Mouse (Mus musculus): ENCODE measurements at regions not wholly inside any gene's neighbourhood (a gene's known extent, or its start where the extent isn't known, plus 50 kb on each side); places are given as distances from the start of the nearest gene placed in this dataset.

DNA sequence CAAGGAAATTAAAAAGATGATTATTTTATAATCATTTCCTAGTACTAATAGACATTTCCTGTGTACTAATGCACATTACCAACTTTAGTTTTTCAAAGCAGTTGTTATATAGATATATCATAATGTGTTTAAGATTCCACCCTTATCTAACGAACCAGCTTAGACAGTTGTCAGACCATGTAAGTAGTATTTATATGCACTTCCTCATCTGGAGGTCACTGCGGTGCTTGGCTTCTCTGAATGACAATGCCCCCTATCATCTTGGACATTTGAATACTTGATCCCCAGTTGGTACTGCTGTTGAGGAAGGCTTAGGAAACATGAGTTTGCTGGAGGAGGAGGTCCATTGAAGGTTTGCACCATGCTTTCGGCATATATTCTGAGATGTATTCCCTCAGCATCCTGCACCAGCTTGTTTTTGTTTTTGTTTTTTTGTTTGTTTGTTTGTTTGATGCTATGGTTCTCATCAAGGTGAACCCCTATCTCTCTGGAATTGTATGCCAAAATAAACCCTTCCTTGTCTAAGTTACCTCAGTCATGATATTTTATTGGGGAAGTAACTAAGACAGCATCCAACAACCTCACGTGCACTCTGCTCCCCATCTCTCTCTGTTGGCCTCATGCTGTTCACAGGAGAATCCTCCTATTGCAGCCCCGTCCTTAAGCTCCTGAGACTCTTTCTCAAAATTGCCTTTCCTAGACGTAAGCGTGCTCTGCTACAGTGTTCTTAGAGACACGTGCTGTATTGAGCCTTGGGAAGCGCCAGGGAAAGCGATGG is 228.4 kb upstream of the Mmadhc start:
- no peak for TF ChIP-seq POLR2A (IDR thresholded peaks at IDR 0.05; ENCODE audit: borderline replicate concordance, extremely low read depth, insufficient read depth, insufficient read length, poor library complexity, severe bottlenecking)
- TF ChIP-seq CTCF (IDR thresholded peaks at IDR 0.05; ENCODE audit: borderline replicate concordance, extremely low read depth, insufficient read depth, insufficient read length) = no peak
- no peak for DNase-seq (ENCODE audit: low read depth)

DNA sequence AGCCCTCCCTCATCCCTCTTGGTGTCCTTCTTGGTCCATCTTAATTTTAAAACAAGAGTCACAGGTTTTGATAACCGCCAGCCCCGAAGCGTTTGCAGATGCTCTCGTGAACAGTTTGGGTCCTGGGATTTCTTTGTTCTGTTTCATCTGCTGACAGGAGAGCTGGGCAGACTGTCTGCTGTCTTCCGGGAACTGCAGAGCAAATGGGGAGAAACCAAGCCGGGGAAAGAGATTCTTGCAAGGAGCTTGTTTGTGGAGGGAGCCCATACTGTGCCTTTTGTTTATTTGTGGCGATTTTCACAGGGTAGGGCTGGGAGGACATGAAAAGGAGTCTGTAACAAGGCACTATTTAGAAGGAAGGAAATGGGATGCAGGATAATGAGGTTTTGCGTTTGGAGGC is 223.6 kb upstream of the Mmadhc start:
- peak; percentile 79 for DNase-seq (ENCODE audit: low read depth)
- no peak for TF ChIP-seq POLR2A (IDR thresholded peaks at IDR 0.05; ENCODE audit: borderline replicate concordance, extremely low read depth, insufficient read depth, insufficient read length, poor library complexity, severe bottlenecking)
- no peak for TF ChIP-seq CTCF (IDR thresholded peaks at IDR 0.05; ENCODE audit: borderline replicate concordance, extremely low read depth, insufficient read depth, insufficient read length)

DNA sequence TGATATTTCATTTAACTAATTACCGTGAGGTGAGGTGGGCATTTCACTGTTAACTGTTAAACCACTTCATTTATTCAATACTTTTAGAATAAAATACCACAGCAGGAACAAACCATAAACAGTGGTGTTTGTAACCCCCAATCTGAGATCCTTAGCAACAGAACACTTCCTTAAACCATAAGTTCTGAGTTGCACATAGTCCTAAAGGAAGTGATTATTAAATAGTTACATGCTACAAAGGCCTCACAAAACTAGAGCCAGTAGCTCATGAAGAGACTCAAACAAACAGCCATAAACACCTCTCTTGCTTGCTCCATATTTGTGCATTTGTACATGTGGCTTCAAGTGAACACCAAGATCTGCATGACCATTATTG is 222.5 kb upstream of the Mmadhc start:
- peak; percentile 15 for DNase-seq (ENCODE audit: low read depth)
- no peak for TF ChIP-seq POLR2A (IDR thresholded peaks at IDR 0.05; ENCODE audit: borderline replicate concordance, extremely low read depth, insufficient read depth, insufficient read length, poor library complexity, severe bottlenecking)
- no peak for TF ChIP-seq CTCF (IDR thresholded peaks at IDR 0.05; ENCODE audit: borderline replicate concordance, extremely low read depth, insufficient read depth, insufficient read length)

DNA sequence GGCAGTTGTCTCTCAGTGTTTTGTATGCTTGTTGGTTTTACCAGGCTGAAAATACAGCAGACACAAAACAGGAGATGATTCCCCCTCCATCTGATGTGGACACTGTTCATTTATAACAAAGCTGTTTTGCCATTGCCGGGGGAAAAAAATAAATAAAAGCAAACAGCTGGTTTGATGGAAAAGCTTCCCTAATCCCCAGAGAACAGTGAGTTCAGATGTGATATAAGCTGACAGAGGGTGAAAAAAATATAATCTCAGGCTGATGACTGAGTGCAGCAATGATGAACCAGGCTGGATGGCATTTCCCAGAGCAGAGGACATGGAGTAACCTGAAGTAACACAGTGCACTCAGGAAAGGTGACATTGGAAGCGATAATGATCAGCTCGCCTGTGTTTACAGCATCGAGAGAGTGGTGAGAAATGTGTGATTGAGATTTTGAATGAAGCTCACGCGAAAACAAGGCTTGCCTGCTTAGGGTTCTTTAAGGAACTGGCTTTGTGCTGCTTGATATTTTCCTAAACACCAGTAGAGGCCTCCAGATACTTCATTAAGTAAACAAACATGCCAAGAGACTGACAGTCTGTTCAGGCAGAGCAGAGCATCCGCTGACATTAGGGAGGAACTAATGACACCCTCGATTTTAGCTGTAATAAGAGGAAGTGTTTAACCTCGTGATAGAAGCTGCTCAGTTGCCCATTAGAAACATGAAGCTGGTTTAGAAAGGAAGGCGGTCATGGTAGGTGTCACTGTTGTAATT is 221.9 kb upstream of the Mmadhc start:
- DNase-seq (ENCODE audit: low read depth) = peak; percentile 77
- TF ChIP-seq CTCF (IDR thresholded peaks at IDR 0.05; ENCODE audit: borderline replicate concordance, extremely low read depth, insufficient read depth, insufficient read length) (peak; percentile 12; the same call in 1 of the 2 replicates), POLR2A (IDR thresholded peaks at IDR 0.05; ENCODE audit: borderline replicate concordance, extremely low read depth, insufficient read depth, insufficient read length, poor library complexity, severe bottlenecking) (no peak)

DNA sequence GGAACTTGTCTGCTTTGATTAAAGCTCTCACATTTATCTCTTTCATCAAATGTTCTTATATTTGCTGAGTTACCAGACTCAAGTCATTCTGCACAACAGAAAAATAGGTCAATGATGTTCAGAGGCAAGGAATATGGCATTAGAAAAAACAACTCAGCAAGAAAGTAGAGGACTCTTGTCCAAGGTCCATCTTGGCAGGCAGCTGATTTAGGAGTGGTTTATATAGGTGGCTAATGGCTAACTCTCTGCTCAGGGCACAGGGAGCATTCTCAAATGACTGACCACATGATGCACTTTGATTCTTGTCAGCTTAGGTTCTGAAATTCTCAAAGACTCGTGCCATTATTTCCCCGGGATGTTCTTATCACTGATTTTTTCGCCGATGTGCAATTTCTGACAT is 216.7 kb upstream of the Mmadhc start:
- TF ChIP-seq CTCF (IDR thresholded peaks at IDR 0.05; ENCODE audit: borderline replicate concordance, extremely low read depth, insufficient read depth, insufficient read length) (no peak), POLR2A (IDR thresholded peaks at IDR 0.05; ENCODE audit: borderline replicate concordance, extremely low read depth, insufficient read depth, insufficient read length, poor library complexity, severe bottlenecking) (no peak)
- no peak for DNase-seq (ENCODE audit: low read depth)

DNA sequence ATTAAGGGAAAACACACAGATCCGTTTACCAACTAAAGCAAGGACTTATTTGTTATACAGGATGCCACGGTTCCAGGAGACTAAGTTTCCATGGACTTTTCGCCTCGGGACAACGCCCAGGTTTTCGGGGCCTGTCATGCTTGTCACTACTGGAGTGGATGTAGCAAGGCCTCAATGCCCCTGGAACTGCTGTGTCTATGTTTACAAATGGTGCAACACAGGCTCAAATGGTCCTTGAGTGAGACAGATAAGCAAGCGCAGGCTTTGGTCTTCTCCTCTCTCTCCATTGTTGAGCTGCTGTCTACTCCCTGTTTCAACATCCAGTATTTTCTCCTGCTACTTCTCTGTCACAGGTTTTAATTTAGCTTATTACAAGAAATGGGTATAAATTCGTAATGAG is 202.1 kb upstream of the Mmadhc start:
- no peak for DNase-seq (ENCODE audit: low read depth)
- no peak for TF ChIP-seq CTCF (IDR thresholded peaks at IDR 0.05; ENCODE audit: borderline replicate concordance, extremely low read depth, insufficient read depth, insufficient read length)
- no peak for TF ChIP-seq POLR2A (IDR thresholded peaks at IDR 0.05; ENCODE audit: borderline replicate concordance, extremely low read depth, insufficient read depth, insufficient read length, poor library complexity, severe bottlenecking)

DNA sequence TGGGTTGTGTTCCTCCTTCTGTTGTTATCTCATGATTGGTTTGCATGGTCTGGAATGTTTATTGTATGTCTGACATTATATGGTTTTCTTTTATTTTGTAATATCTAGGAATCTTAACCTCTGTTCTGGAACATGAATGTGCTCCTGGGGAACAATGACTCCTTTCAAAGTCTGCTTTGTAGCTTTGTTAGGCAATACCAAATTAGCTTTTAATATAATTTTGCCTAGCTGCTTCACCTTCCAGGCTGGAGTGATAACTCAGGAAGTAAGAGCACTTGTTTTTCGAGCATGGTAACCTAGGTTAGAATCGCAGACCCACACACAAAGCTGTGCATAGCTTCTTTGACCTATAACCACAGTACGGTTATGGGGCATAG is 199.4 kb upstream of the Mmadhc start:
- DNase-seq (ENCODE audit: low read depth) = no peak
- no peak for TF ChIP-seq CTCF (IDR thresholded peaks at IDR 0.05; ENCODE audit: borderline replicate concordance, extremely low read depth, insufficient read depth, insufficient read length)
- no peak for TF ChIP-seq POLR2A (IDR thresholded peaks at IDR 0.05; ENCODE audit: borderline replicate concordance, extremely low read depth, insufficient read depth, insufficient read length, poor library complexity, severe bottlenecking)

DNA sequence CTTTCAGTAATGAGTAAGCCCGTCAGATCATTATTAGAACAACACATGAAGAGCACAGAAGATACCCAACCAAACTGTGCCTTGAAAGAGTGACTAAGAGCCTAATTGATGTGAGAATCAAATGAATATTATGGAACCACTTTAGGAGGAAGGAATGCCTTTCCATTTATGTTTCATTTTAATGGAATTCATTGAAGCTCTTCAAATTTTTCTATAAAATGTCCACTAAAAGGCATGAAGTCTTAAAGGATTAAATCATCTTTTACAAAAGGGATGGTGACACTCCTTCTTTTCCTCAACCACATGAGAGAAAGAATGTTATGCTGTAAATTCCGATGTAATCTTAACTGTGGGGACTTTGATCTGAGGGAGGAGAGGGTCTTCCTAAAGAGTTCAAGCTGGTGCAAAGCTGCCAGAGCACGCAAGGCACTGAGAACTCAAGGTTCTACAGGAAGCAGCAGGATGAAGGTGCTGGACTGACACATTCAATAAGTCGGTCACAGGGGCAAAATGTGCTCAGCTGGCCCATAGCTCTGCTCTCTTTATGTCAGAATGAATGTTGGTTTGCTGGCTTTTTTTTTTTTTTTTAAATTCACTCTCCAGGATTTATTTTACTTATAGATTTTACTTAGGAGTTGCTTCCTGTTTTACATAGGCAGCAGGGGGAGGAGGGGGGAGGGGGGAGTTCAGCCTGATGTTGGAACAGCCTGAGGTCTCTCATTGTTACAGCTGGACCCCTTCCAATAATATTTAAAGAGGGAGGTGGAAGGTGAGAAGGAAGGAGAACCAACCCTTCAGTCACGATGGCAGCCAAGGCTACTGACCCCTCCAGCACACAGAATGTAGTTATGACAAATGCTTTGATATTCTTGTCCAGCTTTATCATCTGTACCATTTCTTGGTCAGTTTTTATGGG is 198.8 kb upstream of the Mmadhc start:
- TF ChIP-seq CTCF (IDR thresholded peaks at IDR 0.05; ENCODE audit: borderline replicate concordance, extremely low read depth, insufficient read depth, insufficient read length) (no peak), POLR2A (IDR thresholded peaks at IDR 0.05; ENCODE audit: borderline replicate concordance, extremely low read depth, insufficient read depth, insufficient read length, poor library complexity, severe bottlenecking) (no peak)
- peak; percentile 12 for DNase-seq (ENCODE audit: low read depth)

DNA sequence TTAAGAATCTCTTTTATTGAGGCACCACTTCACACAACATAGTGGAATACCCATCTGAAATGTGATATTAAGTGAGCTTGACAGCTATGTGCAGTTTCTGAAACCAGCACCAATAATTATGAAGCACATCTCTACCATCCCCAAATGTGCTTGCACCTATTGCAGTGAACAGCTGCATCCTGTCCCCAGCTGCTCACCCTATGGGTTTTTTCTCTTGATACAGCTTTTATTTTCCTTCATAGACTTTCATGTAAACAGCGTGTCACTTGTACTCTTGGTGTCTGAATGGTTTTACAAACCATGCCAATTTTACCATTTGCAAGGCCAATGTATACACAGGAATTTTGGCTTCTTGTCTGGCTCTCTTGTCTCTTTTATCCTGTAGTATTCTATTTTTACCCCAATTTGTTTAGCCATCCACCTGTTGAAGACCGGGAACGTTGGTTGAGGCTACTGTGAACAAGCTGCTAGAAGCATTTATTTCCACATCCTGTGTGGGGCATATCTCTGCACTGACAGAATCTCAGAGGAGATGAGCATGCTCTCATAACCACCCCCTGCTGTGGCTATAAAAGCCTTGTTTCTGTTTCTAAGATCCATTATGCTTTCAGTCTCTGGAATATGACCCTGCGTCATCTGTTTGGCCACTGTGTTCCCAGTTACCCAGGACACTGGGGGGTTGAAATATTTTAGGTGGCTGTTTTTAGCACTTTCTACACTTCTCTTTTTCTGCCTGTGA is 197.2 kb upstream of the Mmadhc start:
- no peak for TF ChIP-seq POLR2A (IDR thresholded peaks at IDR 0.05; ENCODE audit: borderline replicate concordance, extremely low read depth, insufficient read depth, insufficient read length, poor library complexity, severe bottlenecking)
- no peak for TF ChIP-seq CTCF (IDR thresholded peaks at IDR 0.05; ENCODE audit: borderline replicate concordance, extremely low read depth, insufficient read depth, insufficient read length)
- no peak for DNase-seq (ENCODE audit: low read depth)

DNA sequence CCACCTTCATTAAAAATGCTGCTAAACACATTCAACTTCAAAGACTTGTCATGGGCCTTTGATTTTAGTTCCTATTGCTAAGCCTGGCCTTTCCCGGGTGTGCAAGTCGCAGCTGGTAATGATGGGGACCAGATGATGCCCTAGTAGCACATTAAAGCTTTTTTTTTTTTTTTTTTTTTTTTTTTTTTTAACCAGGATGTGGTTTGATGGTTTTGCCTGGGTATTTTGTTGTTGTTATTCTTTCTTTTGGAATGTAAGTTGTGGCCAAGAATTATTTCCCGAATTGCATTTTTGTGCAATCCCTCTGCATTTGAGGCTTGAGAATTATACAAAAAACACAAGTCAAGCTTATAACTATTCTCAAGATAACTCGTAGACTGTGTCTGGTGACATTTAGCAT is 167.2 kb upstream of the Mmadhc start:
- TF ChIP-seq POLR2A (IDR thresholded peaks at IDR 0.05; ENCODE audit: borderline replicate concordance, extremely low read depth, insufficient read depth, insufficient read length, poor library complexity, severe bottlenecking) (no peak), CTCF (IDR thresholded peaks at IDR 0.05; ENCODE audit: borderline replicate concordance, extremely low read depth, insufficient read depth, insufficient read length) (no peak)
- DNase-seq (ENCODE audit: low read depth) = peak; percentile 27

All from brain, embryonic 14.5 days (tissue).